Comparison of ENCODE assay signal across 13 mouse cellular contexts in genomic region chr15:86219534-86220228, GRCm38 (mm10). TPM values are rescaled to one million over a fixed set of nuclear protein-coding genes. Genes with fewer than 3 reads are reported as not detected.
DNase-seq lines count a peak whose midpoint lies in the region; ATAC-seq and TF ChIP-seq lines count a peak whose summit lies in the region.
"Had no signal": no experiment of that assay in that cellular context is flagged by ENCODE, and none has a peak within 500 bp of the region (broad histone marks: within the 10 kb centered on the region; RNA-seq: fewer than 3 reads in every experiment).

No protein-coding gene starts in this region.

- WGBS in heart, embryonic 16.5 days = 68% methylated on average over 7 of the region's 7 CpGs

- H3K27ac ChIP-seq in heart, embryonic 16.5 days (ENCODE audit: low read length) = no peak overlapping the region
- peak overlapping the region; percentile 91 for H3K27ac ChIP-seq in left cerebral cortex, adult 2 months
- peak overlapping the region; percentile 50 for H3K27ac ChIP-seq in testis, adult 2 months (ENCODE audit: control insufficient read depth, insufficient read depth, low read depth, low read length)
- H3K27ac ChIP-seq: embryonic facial prominence, embryonic 13.5 days had no signal

- TF ChIP-seq CTCF in left cerebral cortex, adult 2 months (IDR thresholded peaks at IDR 0.05) = no peak; the same call in 1 of the 2 replicates
- no peak for TF ChIP-seq CTCF in testis, adult 2 months (IDR thresholded peaks at IDR 0.05; ENCODE audit: control insufficient read depth, insufficient read depth, insufficient replicate concordance, low read depth, low read length)

- H3K4me2 ChIP-seq in heart, embryonic 16.5 days (ENCODE audit: low read depth, low read length) = no peak overlapping the region
- H3K4me2 ChIP-seq: embryonic facial prominence, embryonic 13.5 days had no signal

- H3K4me1 ChIP-seq in heart, embryonic 16.5 days (ENCODE audit: control insufficient read depth, insufficient read depth, low read length) = peaks cover 11% of the 10 kb centered on the region
- H3K4me1 ChIP-seq in testis, adult 2 months (ENCODE audit: control insufficient read depth, insufficient read depth, low read length) = peaks cover 3% of the 10 kb centered on the region

- intact Hi-C loops in left cerebral cortex, adult 2 months (cut with DNase I) = loop anchor here (10.0 kb wide), 1 partner anchor 165 kb away; the partner anchor contains the start of gene Gramd4
- intact Hi-C loops in left cerebral cortex, postnatal 14 days (cut with DNase I) = no loop called here

- peaks cover 3% of the 10 kb centered on the region; the same call in 1 of the 2 replicates for H3K9me3 ChIP-seq in heart, embryonic 16.5 days (replicated peaks; ENCODE audit: control insufficient read depth, low read length)
- H3K9me3 ChIP-seq: embryonic facial prominence, embryonic 13.5 days had no signal

- H3K36me3 ChIP-seq in heart, embryonic 16.5 days (ENCODE audit: control insufficient read depth, insufficient read depth) = no peaks in the 10 kb centered on the region
- no peaks in the 10 kb centered on the region for H3K36me3 ChIP-seq in testis, adult 2 months (ENCODE audit: control insufficient read depth, insufficient read depth, low read length)

- DNase-seq in heart, postnatal 4 days = no peak
- DNase-seq in left cerebral cortex, adult 2 months (ENCODE audit: extremely low spot score in 1 of 2, low spot score in 2 of 2) = no peak
- DNase-seq in left cerebral cortex, postnatal 14 days (ENCODE audit: low spot score in 2 of 2) = no peak
- DNase-seq in testis, postnatal 14 days (ENCODE audit: low spot score) = no peak
- DNase-seq in urinary bladder, postnatal 4 days (ENCODE audit: low spot score in 2 of 2) = no peak
- DNase-seq: cerebellum, adult 9-11 months; lung, adult 2 months; thymus, postnatal 25 days had no signal

- peak overlapping the region; percentile 40; the same call in 1 of the 2 replicates for H3K9ac ChIP-seq in heart, embryonic 16.5 days (ENCODE audit: low read length)
- H3K9ac ChIP-seq: embryonic facial prominence, embryonic 13.5 days had no signal

- no peak overlapping the region for H3K4me3 ChIP-seq in heart, embryonic 16.5 days (ENCODE audit: low read length)
- H3K4me3 ChIP-seq in left cerebral cortex, adult 2 months = no peak overlapping the region
- no peak overlapping the region for H3K4me3 ChIP-seq in testis, adult 2 months (ENCODE audit: control insufficient read depth, low read depth, low read length)
- H3K4me3 ChIP-seq: embryonic facial prominence, embryonic 13.5 days had no signal

- no peaks in the 10 kb centered on the region for H3K27me3 ChIP-seq in heart, embryonic 16.5 days (ENCODE audit: control insufficient read depth, insufficient read depth, low read length)
- no peaks in the 10 kb centered on the region for H3K27me3 ChIP-seq in testis, adult 2 months (ENCODE audit: control insufficient read depth, insufficient read depth, low read length)
- H3K27me3 ChIP-seq: embryonic facial prominence, embryonic 13.5 days; Patski had no signal

- TF ChIP-seq POLR2A in testis, adult 2 months (IDR thresholded peaks at IDR 0.05; ENCODE audit: control insufficient read depth, low read depth, low read length) = no peak

- no peak for ATAC-seq in heart, embryonic 16.5 days (replicated peaks; ENCODE audit: extremely low read depth, insufficient read depth, low FRiP score)
- ATAC-seq: forebrain, embryonic 16.5 days had no signal

RNA-seq across cellular contexts. Expression of gene Tbc1d22a, which starts 5.4 kb away (rescaled TPM):
- 11.5 and 12.6 TPM in 2 replicates for polyA plus RNA-seq in heart, embryonic 16.5 days (2015; fragmentation: Nextera tagmentation; extraction: Ambion mirVana)
- 10 to 100 TPM; 16.5 to 20.6 TPM for total RNA-seq in heart, postnatal 4 days (2021)
- total RNA-seq in left cerebral cortex, adult 2 months (2021) = 10 to 100 TPM; 32.8 to 34.3 TPM
- total RNA-seq in left cerebral cortex, postnatal 14 days (2021) = 10 to 100 TPM; 23.2 to 24.5 TPM
- 19.5 and 23.0 TPM in 2 replicates for polyA plus RNA-seq in testis, adult 2 months (2012; rRNA removed)

RNA-seq across cellular contexts. Expression of gene Cerk, which starts 33.7 kb away (rescaled TPM):
- polyA plus RNA-seq in heart, embryonic 16.5 days (2015; fragmentation: Nextera tagmentation; extraction: Ambion mirVana) = 18.7 and 19.3 TPM in 2 replicates
- total RNA-seq in heart, postnatal 4 days (2021) = 10 to 100 TPM; 39.1 to 40.2 TPM
- 10 to 100 TPM; 57.9 to 59.0 TPM for total RNA-seq in left cerebral cortex, adult 2 months (2021)
- 10 to 100 TPM; 46.6 to 46.8 TPM for total RNA-seq in left cerebral cortex, postnatal 14 days (2021)
- 61.5 and 61.7 TPM in 2 replicates for polyA plus RNA-seq in testis, adult 2 months (2012; rRNA removed)
